Mouse (Mus musculus) limb, embryonic 13.5 days (tissue): ENCODE results near the gene Gm21317. TPM values are rescaled to one million over a fixed set of nuclear protein-coding genes. Genes with fewer than 3 reads are reported as not detected.
"Not testable (repeated sequence)": the region's sequence is repeated elsewhere in the genome, so short reads cannot be mapped to it uniquely, and the experiment has no call there.

Source experiments
- ATAC-seq: fragments of 200-750 bp; cut with Nextera tagmentation; 2 replicates; pipeline ENCODE4 v1.8.0; 2017; ENCODE audit warnings: low read depth, moderate number of reproducible peaks, moderate TSS enrichment; ENCODE audit not compliant: low FRiP score
- H3K27ac ChIP-seq: fragments of 300-500 bp; sonication (generic); 2 replicates; pipeline ENCODE4 v1.5.1; 2015; ENCODE audit warnings: inconsistent platforms, mild to moderate bottlenecking, moderate library complexity
- H3K27me3 ChIP-seq: fragments of 300-500 bp; sonication (generic); 2 replicates; pipeline ENCODE4 v1.6.1; 2015; ENCODE audit warnings: mild to moderate bottlenecking, inconsistent platforms
- H3K36me3 ChIP-seq: fragments of 300-500 bp; sonication (generic); 2 replicates; pipeline ENCODE4 v1.6.1; 2015; ENCODE audit warnings: inconsistent platforms, mild to moderate bottlenecking, moderate library complexity
- H3K4me1 ChIP-seq: fragments of 300-500 bp; sonication (generic); 2 replicates; pipeline ENCODE4 v1.6.1; 2015; ENCODE audit warnings: inconsistent platforms
- H3K4me2 ChIP-seq: fragments of 300-500 bp; sonication (generic); replicated peaks from 2 replicates; pipeline ENCODE4 v1.6.1; 2015; ENCODE audit warnings: inconsistent platforms, mild to moderate bottlenecking, moderate library complexity
- H3K4me3 ChIP-seq: fragments of 300-500 bp; sonication (generic); 2 replicates; pipeline ENCODE4 v1.5.1; 2015; ENCODE audit warnings: moderate library complexity, mild to moderate bottlenecking, inconsistent platforms
- H3K9ac ChIP-seq: fragments of 300-500 bp; sonication (generic); 2 replicates; pipeline ENCODE4 v1.6.1; 2015; ENCODE audit warnings: mild to moderate bottlenecking, inconsistent platforms
- H3K9me3 ChIP-seq: fragments of 300-500 bp; sonication (generic); 2 replicates; pipeline ENCODE4 v1.6.1; 2016; ENCODE audit warnings: inconsistent platforms
- WGBS: fragments of 180-500 bp; shearing (Covaris S2); methylation state at CpG from one replicate; pipeline ENCODE4 v1.1.7; 2015; 5-methylcytosine and 5-hydroxymethylcytosine counted together
- polyA plus RNA-seq: library from polyadenylated mRNA; unstranded; fragments of >200 nt; fragmentation: Nextera tagmentation; extraction: Ambion mirVana; gene quantifications from 2 replicates; pipeline ENCODE4 v1.2.1, GENCODE M21; 2015

Gm21317 gene
- not detected in 2 replicates for polyA plus RNA-seq

DNA sequence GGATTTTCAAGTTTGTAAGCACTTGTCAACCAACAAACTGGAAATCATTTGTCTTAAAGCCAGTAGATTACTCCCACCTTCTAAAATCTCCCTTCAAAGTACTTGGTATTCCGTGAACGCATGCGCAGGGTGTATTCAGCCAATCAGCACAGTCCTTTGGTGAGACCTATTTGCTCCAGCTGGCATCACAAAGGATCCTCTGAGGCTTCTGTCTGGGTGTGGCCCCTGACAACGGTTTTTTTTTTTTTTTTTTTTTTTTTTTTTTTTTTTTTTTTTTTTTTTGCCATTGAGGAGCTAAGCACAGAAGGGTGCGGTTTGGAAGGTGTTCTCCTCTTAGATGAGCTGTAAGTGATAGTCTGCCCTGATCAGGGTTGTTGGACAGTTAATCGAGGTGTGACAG, at the start of gene Gm21317:
TSS of gene Gm21317 (plus strand) at position 301 of the 400 bp plus-strand sequence.
- not testable (repeated sequence) for H3K27ac ChIP-seq, H3K4me3 ChIP-seq, H3K27me3 ChIP-seq, H3K9me3 ChIP-seq, H3K4me1 ChIP-seq, ATAC-seq, H3K9ac ChIP-seq, H3K36me3 ChIP-seq, H3K4me2 ChIP-seq
- whole genome bisulfite sequencing: no CpG with 5 or more reads among the region's 6 CpGs
